Mouse (Mus musculus): ENCODE data around the gene Zfp36. TPM values are rescaled to one million over a fixed set of nuclear protein-coding genes. Genes with fewer than 3 reads are reported as not detected.

Zfp36 gene
- total RNA-seq (2023): 100 to 1,000 TPM; 693 to 924 TPM

DNA sequence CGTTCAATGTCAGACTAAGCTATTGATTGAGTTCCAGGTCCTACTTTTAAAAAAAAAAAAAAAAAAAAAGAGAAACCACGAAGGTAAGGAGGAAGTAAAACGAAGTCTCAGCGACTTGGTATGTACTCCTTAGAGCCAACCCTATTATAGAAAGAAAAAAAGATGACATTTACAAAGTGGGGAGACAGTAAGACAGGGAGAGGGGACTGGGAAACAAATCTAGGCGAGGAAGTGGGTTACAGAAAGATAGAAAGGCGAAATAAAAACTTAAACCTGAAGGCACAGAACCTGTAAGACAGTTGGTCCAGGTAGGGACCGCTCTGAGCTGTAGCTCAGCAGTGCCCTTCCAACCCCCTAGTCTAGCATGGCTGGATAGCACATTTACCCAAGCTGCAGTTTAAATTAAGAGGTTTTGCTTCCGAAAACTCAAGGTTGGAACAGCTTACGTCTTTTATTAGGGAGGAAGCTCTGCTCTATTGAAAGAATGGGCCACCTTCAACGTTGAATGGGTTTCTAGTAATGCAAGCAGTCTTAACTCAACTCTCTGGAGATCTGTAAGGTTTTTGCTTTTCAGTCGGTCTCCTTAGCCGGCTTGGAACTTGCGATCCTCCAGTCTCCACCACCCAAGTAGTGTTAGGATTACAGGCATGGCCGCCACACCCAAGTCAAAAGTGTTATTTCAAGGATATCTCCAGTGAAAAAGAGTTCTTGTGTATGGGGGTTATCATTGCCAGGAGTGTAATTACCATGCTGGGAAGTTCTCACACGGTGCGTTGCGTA, at the start of gene Zfp36:
Gene Zfp36 (minus strand): TSS at position 17 of the 780 bp plus-strand sequence.

DNA sequence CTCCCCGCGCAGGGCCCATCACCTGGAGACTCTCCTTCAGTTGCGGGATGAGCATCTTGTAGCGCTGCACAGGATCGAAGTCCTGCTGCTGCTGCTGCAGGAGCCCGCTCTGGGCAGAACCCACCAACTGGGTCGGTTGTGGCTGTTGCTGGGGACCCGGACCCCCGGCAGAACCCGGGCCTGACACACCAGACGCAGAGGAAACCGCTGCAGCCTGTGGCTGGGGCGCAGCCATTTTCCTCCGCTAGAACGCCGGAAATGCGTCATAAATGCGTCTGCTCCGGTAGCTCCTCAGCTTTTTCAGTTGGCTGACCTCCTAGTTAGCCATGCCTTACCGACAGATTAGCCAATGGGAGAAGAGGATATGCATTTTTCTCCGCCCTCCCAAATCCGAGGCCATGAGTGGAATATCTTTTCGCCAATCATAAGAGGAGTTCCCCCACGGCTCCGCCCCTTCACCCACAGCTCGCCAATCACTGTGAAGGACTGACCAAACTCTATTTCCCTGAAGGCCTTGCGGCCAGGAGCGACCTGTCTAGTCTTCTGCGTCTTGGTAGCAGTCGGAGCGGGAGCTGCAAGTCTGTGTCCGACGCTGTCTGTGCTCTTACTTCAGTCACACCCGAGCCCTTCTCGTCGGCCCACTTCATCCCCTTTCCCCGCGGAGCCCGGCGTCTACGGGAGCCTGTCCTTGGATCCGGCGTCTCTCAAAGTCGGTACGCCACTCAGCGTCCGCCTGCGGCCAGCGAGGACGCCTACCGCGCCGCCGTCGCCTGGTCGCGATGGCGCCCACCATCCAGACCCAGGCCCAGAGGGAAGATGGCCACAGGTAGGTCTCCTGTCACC, 12.6 kb upstream of the Zfp36 start, which contains the start of the genes Med29 and Paf1:
Gene Med29 (minus strand): TSS at position 280 of the 843 bp plus-strand sequence.
Gene Paf1 (plus strand): TSS at position 523 of the 843 bp plus-strand sequence.

DNA sequence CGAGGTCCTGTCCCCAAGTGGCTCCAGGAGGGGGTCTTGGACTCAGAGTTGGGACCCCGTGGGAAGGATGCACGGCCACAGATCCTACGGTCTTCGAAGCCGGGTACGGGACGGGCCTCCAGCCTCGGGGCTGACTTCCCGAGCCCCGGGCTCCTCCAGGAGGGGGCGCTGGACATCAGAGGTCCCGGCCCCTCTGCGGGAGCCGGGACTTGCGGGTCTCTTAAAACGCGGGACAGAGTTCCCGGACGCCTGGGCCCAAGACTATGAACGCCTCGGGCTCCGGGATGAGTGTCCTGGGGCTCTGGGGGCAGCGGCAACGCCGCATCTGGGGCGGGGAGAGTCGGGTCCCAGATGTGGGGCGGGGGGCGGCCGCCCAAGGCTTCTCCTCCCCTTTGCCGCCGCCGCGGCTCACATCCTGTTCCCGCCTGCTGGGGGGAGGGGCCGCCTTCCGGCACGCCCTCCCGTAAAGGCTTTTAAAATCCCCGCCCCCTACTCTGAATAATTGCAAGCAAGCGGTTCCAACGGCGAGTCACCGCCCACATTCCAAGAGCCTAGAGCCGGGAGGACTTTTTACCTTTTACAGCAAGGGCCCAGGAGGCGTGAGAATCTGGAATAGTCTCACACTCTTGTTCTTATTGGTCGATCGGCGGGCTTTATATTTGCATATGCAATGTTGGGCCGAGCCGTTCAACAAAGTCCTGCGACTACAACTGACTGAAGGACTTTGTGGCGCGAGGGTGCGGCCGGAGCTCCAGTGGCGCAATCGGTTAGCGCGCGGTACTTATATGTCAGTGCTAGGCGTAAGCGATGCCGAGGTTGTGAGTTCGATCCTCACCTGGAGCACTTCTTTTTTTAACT, 7.6 kb downstream of the Zfp36 start, which contains the start of gene Plekhg2:
Gene Plekhg2 (minus strand): TSS at position 349 of the 858 bp plus-strand sequence.

DNA sequence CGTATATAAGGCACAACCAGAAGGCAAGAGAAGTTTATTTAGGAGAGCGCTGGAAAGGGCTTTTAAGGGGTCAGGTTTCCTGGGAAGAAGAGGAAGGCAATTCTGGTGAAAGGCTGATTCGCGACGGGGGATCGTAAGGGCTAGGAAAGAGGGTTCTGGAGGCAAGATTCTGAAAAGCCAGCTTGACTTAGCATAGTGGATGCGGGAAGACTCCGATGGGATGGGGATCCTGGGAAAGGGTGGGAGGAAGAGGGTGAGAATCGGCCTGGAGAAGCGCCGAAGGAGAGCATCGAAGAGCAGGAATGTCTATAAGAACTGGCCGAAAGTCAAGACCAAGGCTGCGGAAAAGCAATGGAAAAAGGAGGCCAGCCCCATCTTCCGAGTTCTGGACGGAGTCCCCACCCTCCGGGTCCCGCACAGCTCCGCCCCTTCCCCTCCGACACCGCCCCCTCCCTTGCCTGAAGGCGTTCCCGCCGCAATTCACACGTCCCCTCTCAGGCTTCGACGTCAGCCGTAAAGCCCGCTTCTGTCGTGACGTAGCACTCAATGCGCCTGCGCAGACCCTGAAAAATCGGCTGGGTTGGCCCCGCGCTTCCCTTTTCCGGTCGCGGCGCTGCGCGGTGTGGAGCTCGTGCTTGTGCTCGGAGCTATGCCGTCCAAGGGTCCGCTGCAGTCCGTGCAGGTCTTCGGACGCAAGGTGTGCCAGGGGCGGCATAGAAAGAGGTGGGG, 29.7 kb downstream of the Zfp36 start, which contains the start of gene Rps16:
Gene Rps16 (plus strand): TSS at position 498 of the 729 bp plus-strand sequence.

DNA sequence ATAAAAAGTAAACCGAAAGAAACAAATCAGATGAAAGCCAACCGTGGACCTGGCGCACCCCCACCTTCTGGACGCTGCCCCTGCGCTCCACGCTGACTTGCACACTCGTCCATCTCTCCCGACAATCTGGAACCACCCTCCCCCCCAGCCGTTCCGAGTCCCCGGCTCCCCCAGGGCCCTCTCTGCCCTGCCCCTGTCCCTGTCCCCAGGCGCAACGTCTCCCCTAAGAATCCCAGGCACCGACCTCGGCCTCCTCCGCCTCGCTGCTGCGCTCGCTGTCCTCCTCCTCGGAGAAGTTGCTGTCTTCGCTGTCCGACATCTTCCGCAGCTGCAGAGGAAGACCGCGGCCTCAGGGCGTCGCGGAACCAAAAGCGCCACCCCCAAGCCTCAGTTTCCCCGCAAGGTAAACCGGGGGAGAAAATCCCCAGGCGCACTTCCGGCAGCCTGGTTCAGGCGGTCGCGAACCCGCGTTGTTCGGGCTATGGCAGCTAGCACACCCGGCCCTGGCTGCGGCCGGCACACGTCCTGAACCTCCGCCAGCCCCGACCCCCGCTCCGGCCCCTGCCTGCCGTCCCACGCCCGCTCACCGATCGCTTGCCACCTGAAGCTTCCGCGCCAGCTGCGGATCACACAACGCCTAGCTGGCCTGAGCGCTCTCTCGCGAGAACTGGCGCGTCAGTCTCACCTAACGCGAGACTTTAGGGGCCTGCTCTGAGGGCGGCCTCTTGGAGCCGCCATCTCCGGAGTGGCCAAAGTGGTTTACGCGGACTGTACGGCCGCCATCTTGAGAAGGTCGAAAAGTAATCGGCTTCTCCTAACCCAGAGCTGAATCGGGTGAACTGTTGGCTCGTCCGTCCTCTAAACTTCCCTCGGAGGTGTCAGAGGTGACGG, 41.7 kb downstream of the Zfp36 start, which contains the start of gene Supt5:
Gene Supt5 (minus strand): TSS at position 639 of the 891 bp plus-strand sequence.

Other genes starting within 250 kb of the Zfp36 start
- gene Fbl, start 210.5 kb downstream of the Zfp36 start, total RNA-seq (2023): 100 to 1,000 TPM; 202 to 203 TPM
- 10 to 100 TPM; 19.6 to 25.0 TPM for gene Dyrk1b, start 200.8 kb downstream of the Zfp36 start, total RNA-seq (2023)
- gene Eid2, start 112.4 kb downstream of the Zfp36 start, total RNA-seq (2023): 1 to 10 TPM; 2.0 to 2.1 TPM
- gene Eid2b, start 102.5 kb downstream of the Zfp36 start, total RNA-seq (2023): 1 to 10 TPM; 5.0 to 5.8 TPM
- gene Selenov, start 89.1 kb downstream of the Zfp36 start, total RNA-seq (2023): not detected
- not detected for gene Dll3, start 78.0 kb downstream of the Zfp36 start, total RNA-seq (2023)
- gene Timm50, start 68.2 kb downstream of the Zfp36 start, total RNA-seq (2023): 10 to 100 TPM; 39.8 to 42.4 TPM
- gene Supt5, start 41.5 kb downstream of the Zfp36 start, total RNA-seq (2023): 100 to 1,000 TPM; 154 to 178 TPM
- 1,000 to 10,000 TPM; 3,040 to 3,128 TPM for gene Rps16, start 29.6 kb downstream of the Zfp36 start, total RNA-seq (2023)
- gene Plekhg2, start 7.7 kb downstream of the Zfp36 start, total RNA-seq (2023): 100 to 1,000 TPM; 148 to 160 TPM
- 10 to 100 TPM; 18.5 to 21.6 TPM for gene Med29, start 12.5 kb upstream of the Zfp36 start, total RNA-seq (2023)
- gene Paf1, start 12.7 kb upstream of the Zfp36 start, total RNA-seq (2023): 100 to 1,000 TPM; 138 to 180 TPM
- 100 to 1,000 TPM; 259 to 266 TPM for gene Gmfg, start 57.2 kb upstream of the Zfp36 start, total RNA-seq (2023)
- gene Lrfn1, start 71.7 kb upstream of the Zfp36 start, total RNA-seq (2023): 1 to 10 TPM; 2.0 to 2.5 TPM
- not detected for gene Ifnl2, start 130.2 kb upstream of the Zfp36 start, total RNA-seq (2023)
- gene Ifnl3, start 142.6 kb upstream of the Zfp36 start, total RNA-seq (2023): not detected
- gene Sycn, start 160.6 kb upstream of the Zfp36 start, total RNA-seq (2023): not detected
- gene Nccrp1, start 167.0 kb upstream of the Zfp36 start, total RNA-seq (2023): not detected
- 10 to 100 TPM; 47.2 to 57.8 TPM for gene Samd4b, start 217.9 kb upstream of the Zfp36 start, total RNA-seq (2023)
- 10 to 100 TPM; 14.4 to 15.6 TPM for gene Pak4, start 217.9 kb upstream of the Zfp36 start, total RNA-seq (2023)